Mouse (Mus musculus): ENCODE measurements around the gene Snx8. TPM values are rescaled to one million over a fixed set of nuclear protein-coding genes. Genes with fewer than 3 reads are reported as not detected.

The Snx8 gene
- polyA plus RNA-seq (2014; fragmentation: Nextera tagmentation; extraction: Ambion mirVana), result 10.6 and 10.7 TPM in 2 replicates

- Histone ChIP-seq H3K36me3 (ENCODE audit: control insufficient read depth, insufficient read depth, low read length) (no peaks in the 10 kb centered on the region), H3K4me1 (replicated peaks; ENCODE audit: control insufficient read depth, insufficient read depth, low read length) (peaks cover 21% of the 10 kb centered on the region), H3K9me3 (ENCODE audit: control insufficient read depth, low read length) (no peaks in the 10 kb centered on the region), H3K4me3 (ENCODE audit: low read depth, low read length) (peak within 1 kb of the TSS; percentile 80), H3K27me3 (replicated peaks; ENCODE audit: control insufficient read depth, insufficient read depth, low read length) (no peaks in the 10 kb centered on the region), H3K9ac (ENCODE audit: low read depth, low read length) (peak within 1 kb of the TSS; percentile 62), H3K4me2 (peak within 1 kb of the TSS; percentile 72), H3K27ac (ENCODE audit: low read depth, low read length) (peak within 1 kb of the TSS; percentile 51)
- ATAC-seq (replicated peaks; ENCODE audit: low FRiP score) (peak; percentile 90), DNase-seq (ENCODE audit: low spot score) (peak; percentile 98)
- WGBS, result under 1% methylated on average over 63 of the region's 63 CpGs
Observed at GRCm38 (mm10) chr5:140388588-140389576, at the start of gene Snx8. Snx8 (minus strand) TSS chr5:140389262.

- H3K4me2 ChIP-seq, result no peak overlapping the region
- DNase-seq (ENCODE audit: low spot score) (no peak), ATAC-seq (replicated peaks; ENCODE audit: low FRiP score) (no peak)
- 94% methylated on average over 17 of the region's 17 CpGs for WGBS
- H3K27ac ChIP-seq (ENCODE audit: low read depth, low read length), result no peak overlapping the region
- H3K9me3 ChIP-seq (ENCODE audit: control insufficient read depth, low read length), result no peaks in the 10 kb centered on the region
- no peak overlapping the region for H3K4me3 ChIP-seq (ENCODE audit: low read depth, low read length)
- peaks cover 10% of the 10 kb centered on the region for H3K4me1 ChIP-seq (replicated peaks; ENCODE audit: control insufficient read depth, insufficient read depth, low read length)
- H3K36me3 ChIP-seq (ENCODE audit: control insufficient read depth, insufficient read depth, low read length), result peaks cover 50% of the 10 kb centered on the region
- no peak overlapping the region for H3K9ac ChIP-seq (ENCODE audit: low read depth, low read length)
- no peaks in the 10 kb centered on the region for H3K27me3 ChIP-seq (replicated peaks; ENCODE audit: control insufficient read depth, insufficient read depth, low read length)
Observed at GRCm38 (mm10) chr5:140425016-140425783, 36.1 kb upstream of the Snx8 start.

DNA sequence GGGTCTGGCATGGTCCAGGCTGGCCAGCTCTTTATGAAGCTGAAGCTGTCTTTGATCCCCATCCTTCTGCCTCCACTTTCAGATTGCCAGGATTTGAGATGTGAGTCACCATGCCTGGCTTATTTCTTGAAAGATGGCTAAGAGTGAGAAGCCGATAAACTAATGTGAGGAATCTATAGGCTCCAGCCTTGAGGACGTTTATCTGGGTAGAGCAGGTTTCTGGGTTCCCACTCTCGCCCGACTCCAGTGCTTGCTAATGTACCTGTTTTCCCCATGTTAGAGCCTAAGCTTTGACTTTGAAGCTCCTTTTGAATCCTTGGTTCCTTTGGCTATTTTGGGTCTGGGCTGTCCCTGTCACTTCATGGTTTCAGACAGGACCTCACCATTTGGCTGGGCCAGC is 31.6 kb upstream of the Snx8 start:
- DNase-seq (ENCODE audit: low spot score), result no peak
- 33% methylated on average over 4 of the region's 4 CpGs for WGBS
- Histone ChIP-seq H3K36me3 (ENCODE audit: control insufficient read depth, insufficient read depth, low read length) (peaks cover 11% of the 10 kb centered on the region), H3K27ac (ENCODE audit: low read depth, low read length) (no peak overlapping the region; the same call in 1 of the 2 replicates), H3K27me3 (replicated peaks; ENCODE audit: control insufficient read depth, insufficient read depth, low read length) (no peaks in the 10 kb centered on the region), H3K9me3 (ENCODE audit: control insufficient read depth, low read length) (no peaks in the 10 kb centered on the region), H3K4me1 (replicated peaks; ENCODE audit: control insufficient read depth, insufficient read depth, low read length) (peaks cover 10% of the 10 kb centered on the region), H3K9ac (ENCODE audit: low read depth, low read length) (peak overlapping the region; percentile 96), H3K4me3 (ENCODE audit: low read depth, low read length) (peak overlapping the region; percentile 98), H3K4me2 (peak overlapping the region; percentile 92)
- ATAC-seq (replicated peaks; ENCODE audit: low FRiP score), result peak; percentile 35; the same call in 1 of the 2 replicates

GRCm38 (mm10) chr5:140419442-140420080 is 30.5 kb upstream of the Snx8 start:
- peak overlapping the region; percentile 92 for H3K4me2 ChIP-seq
- peak; percentile 70 for ATAC-seq (replicated peaks; ENCODE audit: low FRiP score)
- H3K4me1 ChIP-seq (replicated peaks; ENCODE audit: control insufficient read depth, insufficient read depth, low read length), result peaks cover 10% of the 10 kb centered on the region
- H3K36me3 ChIP-seq (ENCODE audit: control insufficient read depth, insufficient read depth, low read length), result peaks cover 9% of the 10 kb centered on the region
- under 1% methylated on average over 62 of the region's 62 CpGs for WGBS
- no peaks in the 10 kb centered on the region for H3K27me3 ChIP-seq (replicated peaks; ENCODE audit: control insufficient read depth, insufficient read depth, low read length)
- no peaks in the 10 kb centered on the region for H3K9me3 ChIP-seq (ENCODE audit: control insufficient read depth, low read length)
- peak overlapping the region; percentile 70 for H3K27ac ChIP-seq (ENCODE audit: low read depth, low read length)
- peak overlapping the region; percentile 96 for H3K9ac ChIP-seq (ENCODE audit: low read depth, low read length)
- peak overlapping the region; percentile 98 for H3K4me3 ChIP-seq (ENCODE audit: low read depth, low read length)
- no peak for DNase-seq (ENCODE audit: low spot score)

DNA sequence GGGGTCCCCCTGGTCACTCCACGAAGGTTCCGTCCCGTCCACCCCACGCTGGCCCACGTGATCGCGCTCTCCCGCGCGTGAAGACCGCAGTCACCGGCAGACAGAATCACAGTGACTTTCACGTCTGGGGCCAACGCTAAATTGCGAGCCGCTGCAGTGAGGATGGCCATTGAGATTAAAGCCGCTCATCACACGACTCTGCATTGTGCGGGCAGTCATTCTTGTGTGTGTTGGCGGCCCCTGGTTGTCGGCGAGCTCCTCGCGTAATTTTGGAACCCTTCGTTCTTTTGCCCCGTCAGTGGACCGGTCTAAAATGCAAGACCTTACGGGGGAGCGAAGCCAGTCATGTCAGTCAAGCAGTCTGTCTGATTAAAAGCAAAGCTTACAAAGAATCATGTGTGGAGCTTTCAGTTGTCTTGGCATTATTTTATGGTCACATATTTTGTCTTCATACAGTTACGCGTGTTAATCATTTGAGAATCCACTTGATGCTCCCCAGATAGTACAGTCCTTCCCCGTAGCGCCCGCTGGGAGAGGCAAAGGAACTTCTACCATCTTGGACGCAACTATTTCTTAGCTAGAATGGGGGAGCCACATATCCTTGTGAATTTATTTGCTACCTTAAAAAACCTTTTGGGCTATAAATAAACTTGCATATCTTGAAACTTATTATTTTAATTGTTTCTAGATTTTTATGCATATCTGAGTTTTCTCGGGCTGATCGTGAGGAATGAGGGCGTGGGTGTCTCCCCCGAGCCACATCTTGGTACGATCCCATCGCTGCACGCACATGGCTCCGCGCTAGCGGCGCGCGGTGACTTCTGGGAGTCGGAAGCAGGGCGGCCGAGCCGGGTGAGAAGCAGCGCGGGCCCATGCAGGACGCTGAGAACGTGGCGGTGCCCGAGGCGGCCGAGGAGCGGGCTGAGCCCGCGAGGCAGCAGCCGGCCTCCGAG is 29.7 kb upstream of the Snx8 start, which contains the start of gene Eif3b:
TSS of gene Eif3b (plus strand) at position 840 of the 953 bp plus-strand sequence.
- H3K9ac ChIP-seq (ENCODE audit: low read depth, low read length), result peak within 1 kb of the TSS; percentile 96
- ATAC-seq (replicated peaks; ENCODE audit: low FRiP score), result peak; percentile 89

DNA sequence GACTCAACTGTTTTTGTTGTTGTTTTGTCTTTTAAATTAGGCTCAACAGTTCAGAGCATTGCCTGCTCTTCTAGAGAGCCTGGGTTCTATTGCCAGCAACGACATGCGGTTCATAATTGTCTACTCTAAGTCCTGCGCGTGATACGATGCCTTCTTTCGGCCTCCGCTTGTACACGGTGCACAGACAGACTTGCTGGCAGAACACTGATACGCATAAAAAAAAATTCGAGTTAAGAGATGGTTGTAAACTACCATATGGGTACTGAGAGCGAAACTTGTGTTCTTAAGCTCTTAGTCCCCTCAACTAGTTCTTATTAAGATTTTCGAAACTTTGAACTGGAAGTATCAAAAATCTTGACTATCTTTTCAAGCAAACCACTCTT is 29.0 kb upstream of the Snx8 start:
- no peak for ATAC-seq (replicated peaks; ENCODE audit: low FRiP score)
- peak overlapping the region; percentile 98 for H3K4me3 ChIP-seq (ENCODE audit: low read depth, low read length)

More for the DNA sequence above, 29.7 kb upstream of the Snx8 start, which contains the start of gene Eif3b:
- H3K9me3 ChIP-seq (ENCODE audit: control insufficient read depth, low read length), result no peaks in the 10 kb centered on the region
- H3K4me2 ChIP-seq, result peak within 1 kb of the TSS; percentile 92
- H3K36me3 ChIP-seq (ENCODE audit: control insufficient read depth, insufficient read depth, low read length), result peaks cover 6% of the 10 kb centered on the region
- H3K27ac ChIP-seq (ENCODE audit: low read depth, low read length), result peak within 1 kb of the TSS; percentile 87
- peak; percentile 86 for DNase-seq (ENCODE audit: low spot score)
- H3K4me1 ChIP-seq (replicated peaks; ENCODE audit: control insufficient read depth, insufficient read depth, low read length), result peaks cover 10% of the 10 kb centered on the region
- under 1% methylated on average over 65 of the region's 65 CpGs for WGBS
- peak within 1 kb of the TSS; percentile 98 for H3K4me3 ChIP-seq (ENCODE audit: low read depth, low read length)
- H3K27me3 ChIP-seq (replicated peaks; ENCODE audit: control insufficient read depth, insufficient read depth, low read length), result no peaks in the 10 kb centered on the region

DNA sequence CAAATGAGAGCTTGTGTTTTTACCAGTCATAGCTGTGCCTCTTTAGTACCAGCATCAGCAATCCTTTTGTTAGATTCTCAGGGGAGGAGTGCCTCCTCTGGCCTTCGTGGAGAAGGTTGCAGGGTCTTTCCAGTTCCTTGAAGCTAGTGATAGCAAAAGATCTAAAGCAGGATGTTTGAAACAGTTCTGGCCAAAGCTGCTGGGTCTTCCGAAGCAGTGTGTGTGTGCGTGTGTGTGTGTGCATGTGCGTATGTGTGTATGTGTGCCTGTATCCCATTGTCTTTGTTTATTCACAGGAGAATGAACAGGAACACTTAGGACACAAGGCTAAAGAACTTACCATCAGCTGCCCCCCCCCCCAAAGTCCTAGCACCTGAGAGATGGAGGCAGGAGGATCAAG is 25.6 kb upstream of the Snx8 start:
- Histone ChIP-seq H3K4me3 (ENCODE audit: low read depth, low read length) (no peak overlapping the region), H3K4me2 (no peak overlapping the region), H3K27ac (ENCODE audit: low read depth, low read length) (no peak overlapping the region), H3K27me3 (replicated peaks; ENCODE audit: control insufficient read depth, insufficient read depth, low read length) (no peaks in the 10 kb centered on the region), H3K4me1 (replicated peaks; ENCODE audit: control insufficient read depth, insufficient read depth, low read length) (no peaks in the 10 kb centered on the region), H3K9me3 (ENCODE audit: control insufficient read depth, low read length) (no peaks in the 10 kb centered on the region), H3K36me3 (ENCODE audit: control insufficient read depth, insufficient read depth, low read length) (no peaks in the 10 kb centered on the region), H3K9ac (ENCODE audit: low read depth, low read length) (no peak overlapping the region)
- DNase-seq (ENCODE audit: low spot score) (no peak), ATAC-seq (replicated peaks; ENCODE audit: low FRiP score) (no peak)
- 56% methylated on average over 4 of the region's 4 CpGs for WGBS

More for the DNA sequence above, 29.0 kb upstream of the Snx8 start:
- WGBS, result 2% methylated on average over 12 of the region's 12 CpGs
- DNase-seq (ENCODE audit: low spot score), result no peak
- Histone ChIP-seq H3K36me3 (ENCODE audit: control insufficient read depth, insufficient read depth, low read length) (peaks cover 6% of the 10 kb centered on the region), H3K4me1 (replicated peaks; ENCODE audit: control insufficient read depth, insufficient read depth, low read length) (peaks cover 10% of the 10 kb centered on the region), H3K9me3 (ENCODE audit: control insufficient read depth, low read length) (no peaks in the 10 kb centered on the region), H3K27ac (ENCODE audit: low read depth, low read length) (peak overlapping the region; percentile 87), H3K27me3 (replicated peaks; ENCODE audit: control insufficient read depth, insufficient read depth, low read length) (no peaks in the 10 kb centered on the region), H3K4me2 (peak overlapping the region; percentile 64), H3K9ac (ENCODE audit: low read depth, low read length) (peak overlapping the region; percentile 96)

Measured in liver, embryonic 11.5 days (tissue).